Mouse (Mus musculus): ENCODE results near the gene Baiap2l2. TPM values are rescaled to one million over a fixed set of nuclear protein-coding genes. Genes with fewer than 3 reads are reported as not detected.
A peak's percentile ranks its signal among the peaks of the same experiment; 100 is the strongest.

Baiap2l2 gene
- polyA plus RNA-seq, 1 experiment from 2014 or later = 1.9 TPM

DNA sequence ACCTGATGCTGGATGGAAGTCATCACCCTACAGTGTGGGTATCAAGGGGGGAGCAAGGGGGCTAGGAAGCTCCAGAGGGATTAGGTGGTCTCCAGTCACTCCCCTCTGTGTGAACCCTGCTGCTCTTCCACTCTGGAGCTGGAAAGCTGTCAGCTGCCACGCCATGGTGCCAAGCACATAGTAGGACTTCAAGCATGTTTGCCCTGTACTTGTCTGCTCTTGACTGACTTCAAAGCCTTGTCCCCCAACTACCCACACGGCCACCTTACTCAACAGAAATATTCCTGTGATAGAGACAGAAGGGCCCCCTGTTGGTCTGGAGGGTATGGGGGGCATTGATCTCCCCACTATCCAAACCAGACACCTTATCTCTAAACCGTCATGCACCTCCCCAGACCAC is 69.1 kb downstream of the Baiap2l2 start:
- 71% methylated on average over 3 of the region's 3 CpGs for WGBS

DNA sequence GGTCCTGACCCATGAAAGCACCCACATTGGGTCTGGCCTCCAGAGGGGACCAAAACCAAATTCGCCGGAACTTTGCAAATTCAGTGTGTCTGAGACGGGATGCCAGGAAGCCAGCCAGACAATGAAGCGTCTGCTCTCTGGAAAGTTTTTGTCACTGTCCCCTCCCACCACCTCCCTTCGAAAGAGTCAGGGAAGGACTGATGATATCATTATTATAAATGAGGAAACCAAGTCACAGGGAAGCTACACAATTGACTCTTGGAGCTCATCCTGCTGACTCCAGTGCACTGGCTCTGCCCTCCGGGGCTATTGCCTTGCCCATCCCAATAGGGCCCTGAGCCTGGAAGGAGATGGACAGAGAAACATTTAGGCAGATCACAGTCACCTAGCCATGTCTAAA is 71.7 kb downstream of the Baiap2l2 start:
- H3K36me3 ChIP-seq (replicated peaks; ENCODE audit: control insufficient read depth, insufficient read depth, low read depth, low read length) = no peaks in the 10 kb centered on the region
- no peak overlapping the region for H3K4me3 ChIP-seq (ENCODE audit: low read depth, low read length)
- H3K4me1 ChIP-seq (ENCODE audit: control insufficient read depth, insufficient read depth, low read length) = no peaks in the 10 kb centered on the region
- 72% methylated on average over 6 of the region's 6 CpGs for WGBS
- H3K9ac ChIP-seq (replicated peaks; ENCODE audit: low read length) = no peak overlapping the region
- no peaks in the 10 kb centered on the region for H3K9me3 ChIP-seq (replicated peaks; ENCODE audit: control insufficient read depth, low read length)
- H3K27me3 ChIP-seq (ENCODE audit: control insufficient read depth, insufficient read depth, low read length) = no peaks in the 10 kb centered on the region
- H3K4me2 ChIP-seq (ENCODE audit: low read depth, low read length) = no peak overlapping the region
- ATAC-seq (replicated peaks; ENCODE audit: insufficient number of reproducible peaks, low FRiP score, low TSS enrichment, low read depth) (no peak), DNase-seq (ENCODE audit: low spot score) (no peak)
- peak overlapping the region; percentile 28; the same call in 1 of the 2 replicates for H3K27ac ChIP-seq (replicated peaks; ENCODE audit: low read depth, low read length)

More for the DNA sequence above, 69.1 kb downstream of the Baiap2l2 start:
- H3K4me3 ChIP-seq (ENCODE audit: low read depth, low read length) = no peak overlapping the region
- no peak for ATAC-seq (replicated peaks; ENCODE audit: insufficient number of reproducible peaks, low FRiP score, low TSS enrichment, low read depth)
- no peak overlapping the region for H3K9ac ChIP-seq (replicated peaks; ENCODE audit: low read length)
- H3K4me2 ChIP-seq (ENCODE audit: low read depth, low read length) = no peak overlapping the region
- DNase-seq (ENCODE audit: low spot score) = no peak
- H3K36me3 ChIP-seq (replicated peaks; ENCODE audit: control insufficient read depth, insufficient read depth, low read depth, low read length) = no peaks in the 10 kb centered on the region
- H3K9me3 ChIP-seq (replicated peaks; ENCODE audit: control insufficient read depth, low read length) = no peaks in the 10 kb centered on the region
- H3K4me1 ChIP-seq (ENCODE audit: control insufficient read depth, insufficient read depth, low read length) = peaks cover 4% of the 10 kb centered on the region; the same call in 1 of the 2 replicates
- no peak overlapping the region for H3K27ac ChIP-seq (replicated peaks; ENCODE audit: low read depth, low read length)
- no peaks in the 10 kb centered on the region for H3K27me3 ChIP-seq (ENCODE audit: control insufficient read depth, insufficient read depth, low read length)

DNA sequence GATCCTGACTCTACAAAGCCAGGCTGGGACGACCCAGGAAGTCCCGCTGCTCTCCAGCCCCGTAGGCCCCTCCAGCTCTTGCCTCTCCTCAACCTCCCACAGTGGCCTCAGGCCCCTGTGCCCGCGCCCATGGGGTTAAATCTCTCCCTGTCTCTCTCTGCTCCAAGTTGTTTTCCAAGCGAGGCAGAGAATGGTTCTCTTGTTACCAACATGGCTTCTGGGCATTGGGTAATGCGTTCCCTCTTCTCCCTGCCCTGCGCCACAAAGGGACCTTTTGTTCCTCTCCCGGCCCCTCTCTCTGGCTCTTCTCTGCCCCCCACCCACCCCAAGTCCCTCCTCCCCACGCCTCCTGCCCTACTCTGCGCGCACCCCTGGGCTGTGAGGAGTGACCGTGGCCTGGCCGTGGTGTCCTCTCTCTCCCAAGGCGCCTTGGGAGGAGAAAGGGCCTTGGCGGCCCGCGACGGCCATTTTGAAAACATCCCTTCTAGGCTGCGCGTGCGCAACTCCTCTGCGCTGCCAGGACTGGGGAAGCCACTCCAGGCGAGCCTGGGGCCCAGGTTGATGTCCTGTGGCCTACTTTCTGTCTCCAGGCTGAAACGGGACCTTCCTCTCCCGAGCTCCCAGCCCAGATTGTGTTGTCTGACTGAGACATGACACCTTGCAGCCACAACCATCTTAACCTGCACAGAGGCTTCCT is 72.4 kb downstream of the Baiap2l2 start:
- Histone ChIP-seq H3K36me3 (replicated peaks; ENCODE audit: control insufficient read depth, insufficient read depth, low read depth, low read length) (no peaks in the 10 kb centered on the region), H3K4me1 (ENCODE audit: control insufficient read depth, insufficient read depth, low read length) (no peaks in the 10 kb centered on the region), H3K4me2 (ENCODE audit: low read depth, low read length) (no peak overlapping the region), H3K9ac (replicated peaks; ENCODE audit: low read length) (no peak overlapping the region), H3K27me3 (ENCODE audit: control insufficient read depth, insufficient read depth, low read length) (no peaks in the 10 kb centered on the region), H3K27ac (replicated peaks; ENCODE audit: low read depth, low read length) (peak overlapping the region; percentile 28; the same call in 1 of the 2 replicates), H3K4me3 (ENCODE audit: low read depth, low read length) (no peak overlapping the region), H3K9me3 (replicated peaks; ENCODE audit: control insufficient read depth, low read length) (no peaks in the 10 kb centered on the region)
- WGBS = 59% methylated on average over 25 of the region's 26 CpGs
- DNase-seq (ENCODE audit: low spot score) = peak; percentile 30
- ATAC-seq (replicated peaks; ENCODE audit: insufficient number of reproducible peaks, low FRiP score, low TSS enrichment, low read depth) = 0 out of 2 replicates have a peak, but pooled peaks have one; percentile 31

DNA sequence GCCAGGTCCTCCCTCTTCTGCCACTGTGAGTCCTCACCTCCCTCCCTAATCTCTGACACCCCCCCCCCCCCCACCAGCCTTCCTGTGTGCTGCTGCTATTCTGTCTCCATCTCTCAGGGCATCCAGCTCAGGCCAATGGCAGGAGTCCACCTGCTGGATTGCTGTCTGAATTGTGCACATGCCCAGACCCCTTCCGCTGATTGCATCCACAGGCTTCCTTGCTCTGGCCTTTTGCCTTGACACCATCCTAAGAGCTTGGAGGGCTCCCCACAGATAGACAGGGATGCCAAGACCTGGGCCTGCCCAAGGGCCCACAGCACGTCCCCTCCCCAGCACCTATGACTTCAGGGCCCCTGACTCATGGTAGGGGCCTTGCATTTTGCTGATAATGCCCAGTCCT is 75.0 kb downstream of the Baiap2l2 start:
- no peak overlapping the region for H3K27ac ChIP-seq (replicated peaks; ENCODE audit: low read depth, low read length)

DNA sequence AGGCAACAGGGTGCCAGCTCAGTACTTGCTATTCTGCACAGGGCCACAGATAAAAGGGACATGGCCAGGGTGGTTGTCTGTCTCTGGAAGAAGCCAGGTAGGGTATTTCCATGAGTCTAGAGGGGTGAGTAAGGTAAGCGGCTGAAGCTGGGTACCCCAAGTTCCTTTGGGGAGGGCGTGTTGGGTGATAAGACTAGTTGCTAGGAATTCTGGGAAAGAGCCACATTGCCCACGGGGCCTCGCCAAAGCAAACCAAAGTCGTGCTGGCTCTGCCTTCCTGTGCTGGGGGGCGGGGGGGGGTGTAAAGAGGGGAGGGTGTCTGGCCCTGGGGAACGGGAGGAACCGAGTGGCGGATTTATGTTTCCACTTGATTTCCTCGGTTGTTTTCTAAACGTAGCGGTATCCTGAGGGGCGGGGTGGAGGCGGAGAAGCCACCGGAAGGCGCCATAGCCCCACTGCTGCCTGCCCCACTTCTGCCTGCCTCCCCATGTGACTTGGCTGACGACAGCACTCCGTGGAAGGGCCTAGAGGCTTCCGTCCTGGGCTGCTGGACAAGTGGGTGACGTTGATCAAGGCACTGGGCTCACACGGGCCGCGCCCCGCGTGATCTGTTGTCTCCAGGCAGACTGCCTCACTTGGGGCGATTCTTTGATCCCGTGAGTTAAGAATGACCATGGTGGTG is 76.4 kb downstream of the Baiap2l2 start:
- Histone ChIP-seq H3K4me2 (ENCODE audit: low read depth, low read length) (no peak overlapping the region), H3K27ac (replicated peaks; ENCODE audit: low read depth, low read length) (no peak overlapping the region), H3K9me3 (replicated peaks; ENCODE audit: control insufficient read depth, low read length) (no peaks in the 10 kb centered on the region), H3K27me3 (ENCODE audit: control insufficient read depth, insufficient read depth, low read length) (no peaks in the 10 kb centered on the region), H3K9ac (replicated peaks; ENCODE audit: low read length) (no peak overlapping the region), H3K36me3 (replicated peaks; ENCODE audit: control insufficient read depth, insufficient read depth, low read depth, low read length) (no peaks in the 10 kb centered on the region), H3K4me3 (ENCODE audit: low read depth, low read length) (no peak overlapping the region), H3K4me1 (ENCODE audit: control insufficient read depth, insufficient read depth, low read length) (no peaks in the 10 kb centered on the region)
- DNase-seq (ENCODE audit: low spot score) (no peak), ATAC-seq (replicated peaks; ENCODE audit: insufficient number of reproducible peaks, low FRiP score, low TSS enrichment, low read depth) (no peak)
- 79% methylated on average over 25 of the region's 27 CpGs for WGBS

More for the DNA sequence above, 75.0 kb downstream of the Baiap2l2 start:
- no peaks in the 10 kb centered on the region for H3K27me3 ChIP-seq (ENCODE audit: control insufficient read depth, insufficient read depth, low read length)
- ATAC-seq (replicated peaks; ENCODE audit: insufficient number of reproducible peaks, low FRiP score, low TSS enrichment, low read depth) (no peak), DNase-seq (ENCODE audit: low spot score) (no peak)
- no peaks in the 10 kb centered on the region for H3K9me3 ChIP-seq (replicated peaks; ENCODE audit: control insufficient read depth, low read length)
- H3K4me2 ChIP-seq (ENCODE audit: low read depth, low read length) = no peak overlapping the region
- no peak overlapping the region for H3K9ac ChIP-seq (replicated peaks; ENCODE audit: low read length)
- H3K4me1 ChIP-seq (ENCODE audit: control insufficient read depth, insufficient read depth, low read length) = no peaks in the 10 kb centered on the region
- WGBS = 81% methylated on average over 2 of the region's 2 CpGs
- no peaks in the 10 kb centered on the region for H3K36me3 ChIP-seq (replicated peaks; ENCODE audit: control insufficient read depth, insufficient read depth, low read depth, low read length)
- no peak overlapping the region for H3K4me3 ChIP-seq (ENCODE audit: low read depth, low read length)

DNA sequence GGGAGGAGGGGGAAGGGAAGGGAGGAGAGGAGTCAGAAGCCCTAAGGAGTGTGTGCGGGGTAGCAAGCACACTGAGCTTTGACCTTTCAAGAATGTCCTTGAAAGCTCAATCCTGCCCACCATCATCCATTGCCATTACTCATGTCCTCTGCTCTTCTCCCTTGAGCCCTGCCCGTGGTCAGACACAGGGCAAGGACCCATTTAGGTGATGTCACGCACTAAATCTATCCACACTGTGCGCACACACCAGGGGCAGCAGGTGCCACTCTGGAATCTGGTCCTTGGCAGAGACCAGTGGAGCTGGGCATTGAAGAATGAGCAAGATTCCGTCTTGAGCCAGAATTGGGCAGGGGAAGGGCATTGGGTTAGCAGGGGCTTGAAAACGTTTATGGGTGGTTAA is 77.1 kb downstream of the Baiap2l2 start:
- 81% methylated on average over 6 of the region's 6 CpGs for WGBS
- no peaks in the 10 kb centered on the region for H3K9me3 ChIP-seq (replicated peaks; ENCODE audit: control insufficient read depth, low read length)
- no peaks in the 10 kb centered on the region for H3K4me1 ChIP-seq (ENCODE audit: control insufficient read depth, insufficient read depth, low read length)
- DNase-seq (ENCODE audit: low spot score) (no peak), ATAC-seq (replicated peaks; ENCODE audit: insufficient number of reproducible peaks, low FRiP score, low TSS enrichment, low read depth) (no peak)
- H3K4me3 ChIP-seq (ENCODE audit: low read depth, low read length) = no peak overlapping the region
- H3K27ac ChIP-seq (replicated peaks; ENCODE audit: low read depth, low read length) = no peak overlapping the region
- no peak overlapping the region for H3K9ac ChIP-seq (replicated peaks; ENCODE audit: low read length)
- no peaks in the 10 kb centered on the region for H3K27me3 ChIP-seq (ENCODE audit: control insufficient read depth, insufficient read depth, low read length)
- no peaks in the 10 kb centered on the region for H3K36me3 ChIP-seq (replicated peaks; ENCODE audit: control insufficient read depth, insufficient read depth, low read depth, low read length)
- H3K4me2 ChIP-seq (ENCODE audit: low read depth, low read length) = no peak overlapping the region

Other genes with a start within 250 kb of the Baiap2l2 start
- gene Galr3, start 243.7 kb downstream of the Baiap2l2 start, polyA plus RNA-seq (2014; fragmentation: Nextera tagmentation; extraction: Ambion mirVana) = 0.18 TPM in 1 of 2 replicates, not detected in the other
- 42.8 and 56.2 TPM in 2 replicates for gene Ankrd54, start 222.6 kb downstream of the Baiap2l2 start, polyA plus RNA-seq (2014; fragmentation: Nextera tagmentation; extraction: Ambion mirVana)
- gene Eif3l, start 210.4 kb downstream of the Baiap2l2 start, polyA plus RNA-seq (2014; fragmentation: Nextera tagmentation; extraction: Ambion mirVana) = 286 and 292 TPM in 2 replicates
- gene Micall1, start 176.6 kb downstream of the Baiap2l2 start, polyA plus RNA-seq (2014; fragmentation: Nextera tagmentation; extraction: Ambion mirVana) = 4.9 and 5.1 TPM in 2 replicates
- gene Polr2f, start 144.5 kb downstream of the Baiap2l2 start, polyA plus RNA-seq (2014; fragmentation: Nextera tagmentation; extraction: Ambion mirVana) = 388 and 414 TPM in 2 replicates
- 6.8 and 7.9 TPM in 2 replicates for gene 1700088E04Rik, start 144.3 kb downstream of the Baiap2l2 start, polyA plus RNA-seq (2014; fragmentation: Nextera tagmentation; extraction: Ambion mirVana)
- gene Sox10, start 120.3 kb downstream of the Baiap2l2 start, polyA plus RNA-seq (2014; fragmentation: Nextera tagmentation; extraction: Ambion mirVana) = 11.6 and 12.2 TPM in 2 replicates
- 17.2 and 18.0 TPM in 2 replicates for gene Pick1, start 56.4 kb downstream of the Baiap2l2 start, polyA plus RNA-seq (2014; fragmentation: Nextera tagmentation; extraction: Ambion mirVana)
- gene Gm49486, start 56.1 kb downstream of the Baiap2l2 start, polyA plus RNA-seq (2014; fragmentation: Nextera tagmentation; extraction: Ambion mirVana) = 0.32 and 0.41 TPM in 2 replicates
- 0.28 TPM in 1 of 2 replicates, not detected in the other for gene Slc16a8, start 30.8 kb downstream of the Baiap2l2 start, polyA plus RNA-seq (2014; fragmentation: Nextera tagmentation; extraction: Ambion mirVana)
- gene Pla2g6, start 42.9 kb upstream of the Baiap2l2 start, polyA plus RNA-seq (2014; fragmentation: Nextera tagmentation; extraction: Ambion mirVana) = 11.8 and 15.1 TPM in 2 replicates
- gene Maff, start 61.1 kb upstream of the Baiap2l2 start, polyA plus RNA-seq (2014; fragmentation: Nextera tagmentation; extraction: Ambion mirVana) = 2.2 and 2.5 TPM in 2 replicates
- 36.2 and 45.5 TPM in 2 replicates for gene Tmem184b, start 118.0 kb upstream of the Baiap2l2 start, polyA plus RNA-seq (2014; fragmentation: Nextera tagmentation; extraction: Ambion mirVana)
- 108 and 109 TPM in 2 replicates for gene Csnk1e, start 170.0 kb upstream of the Baiap2l2 start, polyA plus RNA-seq (2014; fragmentation: Nextera tagmentation; extraction: Ambion mirVana)
- 0.25 TPM in 1 of 2 replicates, not detected in the other for gene Kcnj4, start 219.7 kb upstream of the Baiap2l2 start, polyA plus RNA-seq (2014; fragmentation: Nextera tagmentation; extraction: Ambion mirVana)
- gene Kdelr3, start 230.9 kb upstream of the Baiap2l2 start, polyA plus RNA-seq (2014; fragmentation: Nextera tagmentation; extraction: Ambion mirVana) = 11.8 and 13.7 TPM in 2 replicates

Data from embryonic facial prominence, embryonic 11.5 days (tissue).